Mouse (Mus musculus) c-Kit-positive CD71-negative TER-119-negative erythroid progenitor cells, embryonic 14.5 days (primary cell): ENCODE measurements around the gene Rnf150.

Experiments
- DNase-seq: peaks from one replicate; pipeline ENCODE4 v3.0.0-alpha.2; 2013; ENCODE audit warnings: low read depth

Gene Rnf150

GRCm38 (mm10) chr8:82863041-82863744 lies at the start of gene Rnf150:
Gene Rnf150, plus strand, starts transcription at chr8:82863356.
- DNase-seq, result peak; percentile 71

- DNase-seq, result no peak
These were observed 36.8 kb upstream of the Rnf150 start for GRCm38 (mm10) chr8:82826135-82827046.

- DNase-seq, result no peak
These were observed 22.7 kb upstream of the Rnf150 start for GRCm38 (mm10) chr8:82840415-82840814.

- no peak for DNase-seq
These were observed 22.2 kb upstream of the Rnf150 start for GRCm38 (mm10) chr8:82840963-82841362.

GRCm38 (mm10) chr8:82841520-82842142 lies 21.5 kb upstream of the Rnf150 start:
- no peak for DNase-seq

- DNase-seq, result peak; percentile 24
These were observed 19.5 kb upstream of the Rnf150 start for GRCm38 (mm10) chr8:82843697-82844096.

- no peak for DNase-seq
These were observed 18.7 kb upstream of the Rnf150 start for GRCm38 (mm10) chr8:82844413-82844812.

GRCm38 (mm10) chr8:82846098-82846497 lies 17.1 kb upstream of the Rnf150 start:
- peak; percentile 36 for DNase-seq

GRCm38 (mm10) chr8:82846730-82847129 lies 16.4 kb upstream of the Rnf150 start:
- DNase-seq, result peak; percentile 17

- DNase-seq, result no peak
These were observed 4.4 kb upstream of the Rnf150 start for GRCm38 (mm10) chr8:82858541-82859342.

- DNase-seq, result no peak
These were observed 3.9 kb upstream of the Rnf150 start for GRCm38 (mm10) chr8:82859343-82859620.

- DNase-seq, result peak; percentile 12
These were observed 777 bp downstream of the Rnf150 start for GRCm38 (mm10) chr8:82863745-82864520.

GRCm38 (mm10) chr8:82864521-82864818 lies 1.3 kb downstream of the Rnf150 start:
- DNase-seq, result no peak

GRCm38 (mm10) chr8:82865239-82865638 lies 2.1 kb downstream of the Rnf150 start:
- no peak for DNase-seq

- no peak for DNase-seq
These were observed 3.1 kb downstream of the Rnf150 start for GRCm38 (mm10) chr8:82866251-82866650.

- DNase-seq, result no peak
These were observed 7.8 kb downstream of the Rnf150 start for GRCm38 (mm10) chr8:82870840-82871490.

GRCm38 (mm10) chr8:82871986-82872385 lies 8.8 kb downstream of the Rnf150 start:
- no peak for DNase-seq

- no peak for DNase-seq
These were observed 10.9 kb downstream of the Rnf150 start for GRCm38 (mm10) chr8:82874102-82874501.

- no peak for DNase-seq
These were observed 12.0 kb downstream of the Rnf150 start for GRCm38 (mm10) chr8:82875135-82875534.

GRCm38 (mm10) chr8:82884480-82884879 lies 21.3 kb downstream of the Rnf150 start:
- DNase-seq, result no peak

GRCm38 (mm10) chr8:82887234-82887633 lies 24.1 kb downstream of the Rnf150 start:
- DNase-seq, result no peak
